Mouse (Mus musculus): ENCODE measurements around the gene Ccna1. TPM values are rescaled to one million over a fixed set of nuclear protein-coding genes. Genes with fewer than 3 reads are reported as not detected.

The Ccna1 gene
- total and polyA plus RNA-seq, 3 experiments: not detected

DNA sequence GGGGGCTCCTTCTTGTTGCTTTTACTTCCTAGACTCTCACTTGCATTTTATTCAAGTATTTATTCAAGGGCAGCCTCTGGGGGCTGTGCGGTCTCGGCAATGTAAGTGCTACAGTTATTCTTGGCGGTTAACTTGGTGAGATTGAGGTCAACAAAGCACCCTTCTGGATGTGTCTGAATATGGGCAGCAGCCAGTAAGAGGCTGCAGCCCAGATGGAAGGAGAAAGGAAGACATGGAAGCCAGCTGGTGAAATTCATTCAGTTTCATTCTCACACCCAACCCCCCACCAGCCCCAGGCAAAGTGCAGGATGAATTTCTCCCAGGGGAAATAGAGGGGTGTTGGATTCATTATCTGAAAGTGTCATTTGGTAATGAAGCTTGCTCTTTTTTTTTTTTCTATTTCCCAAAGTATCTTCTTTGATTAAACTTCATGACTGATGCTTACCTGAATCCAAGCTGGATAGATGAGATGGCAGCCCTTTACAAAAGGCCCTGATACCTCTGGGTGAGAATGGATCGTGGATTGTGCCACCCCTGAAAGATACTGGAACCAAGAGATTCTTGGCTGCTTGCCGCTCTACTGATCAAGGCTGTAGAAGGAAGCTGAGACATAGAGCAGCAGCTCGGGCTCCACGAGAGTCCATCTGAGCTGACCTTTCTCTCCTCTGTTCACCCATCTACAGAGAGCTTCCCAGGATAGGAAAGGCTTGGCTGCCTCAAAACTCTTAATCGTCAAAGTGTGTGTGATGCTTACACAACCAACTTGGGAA is 10.5 kb downstream of the Ccna1 start:
- TF ChIP-seq ZMIZ1 (IDR thresholded peaks at IDR 0.05; ENCODE audit: low read depth, low read length) (no peak), USF1 (IDR thresholded peaks at IDR 0.05; ENCODE audit: low read depth, low read length) (no peak), ELF1 (IDR thresholded peaks at IDR 0.05; ENCODE audit: low read depth, low read length) (no peak), MAZ (IDR thresholded peaks at IDR 0.05; ENCODE audit: low read depth, low read length) (no peak), RCOR1 (conservative IDR thresholded peaks at IDR 0.05; ENCODE audit: low read depth, low read length) (no peak), JUND (conservative IDR thresholded peaks at IDR 0.05; ENCODE audit: low read depth, low read length) (no peak)
- in situ Hi-C loops (cut with MboI; ENCODE audit: low pct_ligation_motif_present, low pct_unique_long_range_greater_than_20kb, low sequenced_read_pairs): no loop called here

DNA sequence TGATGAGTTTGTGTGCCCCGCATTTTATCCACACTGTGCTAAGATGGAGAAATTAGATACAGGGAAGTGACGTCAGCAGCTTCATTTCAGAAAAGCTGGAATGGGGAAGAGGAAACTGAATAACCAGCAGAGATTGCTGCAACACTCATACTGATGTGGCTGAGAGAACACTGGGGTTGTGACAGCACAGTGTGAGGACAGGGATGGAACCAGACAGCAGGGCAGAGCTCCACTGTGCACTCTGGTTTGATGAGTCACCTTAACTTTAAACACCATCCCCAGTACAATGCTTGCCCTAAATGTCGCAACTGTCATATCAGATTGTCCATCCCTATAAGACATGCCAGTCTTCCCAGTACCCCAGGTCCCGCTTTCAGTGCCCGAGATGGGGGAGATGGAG is 17.7 kb downstream of the Ccna1 start:
- H3K36me3 ChIP-seq (replicated peaks in 1 of 2; ENCODE audit: control insufficient read depth in 1 of 2, insufficient read depth in 1 of 2, low read length in 1 of 2): no peaks in the 10 kb centered on the region
- TF ChIP-seq BHLHE40 (IDR thresholded peaks at IDR 0.05; ENCODE audit: low read depth, low read length) (no peak), ZNF384 (IDR thresholded peaks at IDR 0.05; ENCODE audit: low read depth, low read length) (no peak), TBP (conservative IDR thresholded peaks at IDR 0.05; ENCODE audit: low read depth, low read length) (no peak), GABPA (IDR thresholded peaks at IDR 0.05; ENCODE audit: insufficient replicate concordance, low read depth, low read length) (no peak), RAD21 (IDR thresholded peaks at IDR 0.05; ENCODE audit: low read depth, low read length) (no peak), RCOR1 (conservative IDR thresholded peaks at IDR 0.05; ENCODE audit: low read depth, low read length) (no peak), PAX5 (IDR thresholded peaks at IDR 0.05; ENCODE audit: low read length) (no peak), POLR2AphosphoS2 (IDR thresholded peaks at IDR 0.05; ENCODE audit: low read depth, low read length) (no peak), USF2 (conservative IDR thresholded peaks at IDR 0.05; ENCODE audit: low read depth, low read length) (no peak), UBTF (IDR thresholded peaks at IDR 0.05; ENCODE audit: low read depth, low read length) (no peak), NRF1 (IDR thresholded peaks at IDR 0.05; ENCODE audit: low read depth, low read length) (no peak), EP300 (IDR thresholded peaks at IDR 0.05; ENCODE audit: low read length) (no peak), JUND (conservative IDR thresholded peaks at IDR 0.05; ENCODE audit: low read depth, low read length) (no peak), HCFC1 (IDR thresholded peaks at IDR 0.05; ENCODE audit: low read depth, low read length) (no peak), E2F4 (IDR thresholded peaks at IDR 0.05; ENCODE audit: insufficient replicate concordance, low read depth, low read length) (no peak), MAFK (IDR thresholded peaks at IDR 0.05; ENCODE audit: insufficient replicate concordance, low read length) (no peak)
- no peaks in the 10 kb centered on the region for H3K9me3 ChIP-seq (replicated peaks; ENCODE audit: low read length)
- no peak overlapping the region for H3K27ac ChIP-seq (ENCODE audit: insufficient read depth, low read depth)
- no peak for DNase-seq (ENCODE audit: extremely low read depth)
- H3K4me1 ChIP-seq (ENCODE audit: control insufficient read depth in 1 of 2, insufficient read depth in 2 of 2): no peaks in the 10 kb centered on the region
- dilution Hi-C loops (cut with MboI; ENCODE audit: extremely low pct_ligation_motif_present, extremely low pct_unique_long_range_greater_than_20kb, low sequenced_read_pairs) (no loop called here), in situ Hi-C loops (cut with MboI; ENCODE audit: low pct_ligation_motif_present, low pct_unique_long_range_greater_than_20kb, low sequenced_read_pairs) (no loop called here)
- no peaks in the 10 kb centered on the region for H3K79me2 ChIP-seq (replicated peaks; ENCODE audit: control insufficient read depth, extremely low read depth, insufficient read depth, poor library complexity, severe bottlenecking)
- no peak overlapping the region for H3K4me3 ChIP-seq (replicated peaks in 1 of 3; ENCODE audit: low read depth in 2 of 3, low read length in 2 of 3, poor library complexity in 1 of 3)
- H3K9ac ChIP-seq (ENCODE audit: insufficient read depth, low read depth): no peak overlapping the region
- no peak overlapping the region for H3K4me2 ChIP-seq (ENCODE audit: insufficient read depth, low read depth, poor library complexity, severe bottlenecking)
- no peaks in the 10 kb centered on the region for H3K27me3 ChIP-seq (replicated peaks)

More for the DNA sequence above, 10.5 kb downstream of the Ccna1 start:
- dilution Hi-C loops (cut with MboI; ENCODE audit: extremely low pct_ligation_motif_present, extremely low pct_unique_long_range_greater_than_20kb, low sequenced_read_pairs): no loop called here
- H3K36me3 ChIP-seq (replicated peaks in 1 of 2; ENCODE audit: control insufficient read depth in 1 of 2, insufficient read depth in 1 of 2, low read length in 1 of 2): no peaks in the 10 kb centered on the region
- H3K9me3 ChIP-seq (replicated peaks; ENCODE audit: low read length): no peaks in the 10 kb centered on the region
- no peak overlapping the region for H3K4me2 ChIP-seq (ENCODE audit: insufficient read depth, low read depth, poor library complexity, severe bottlenecking)
- H3K27ac ChIP-seq (ENCODE audit: insufficient read depth, low read depth): no peak overlapping the region
- H3K4me3 ChIP-seq (replicated peaks in 1 of 3; ENCODE audit: low read depth in 2 of 3, low read length in 2 of 3, poor library complexity in 1 of 3): no peak overlapping the region
- H3K4me1 ChIP-seq (ENCODE audit: control insufficient read depth in 1 of 2, insufficient read depth in 2 of 2): no peaks in the 10 kb centered on the region
- no peaks in the 10 kb centered on the region for H3K79me2 ChIP-seq (replicated peaks; ENCODE audit: control insufficient read depth, extremely low read depth, insufficient read depth, poor library complexity, severe bottlenecking)
- no peak for DNase-seq (ENCODE audit: extremely low read depth)
- no peak overlapping the region for H3K9ac ChIP-seq (ENCODE audit: insufficient read depth, low read depth)
- H3K27me3 ChIP-seq (replicated peaks): peaks cover 2% of the 10 kb centered on the region

Measured in CH12.LX (cell line).